In the genomic region with DNA sequence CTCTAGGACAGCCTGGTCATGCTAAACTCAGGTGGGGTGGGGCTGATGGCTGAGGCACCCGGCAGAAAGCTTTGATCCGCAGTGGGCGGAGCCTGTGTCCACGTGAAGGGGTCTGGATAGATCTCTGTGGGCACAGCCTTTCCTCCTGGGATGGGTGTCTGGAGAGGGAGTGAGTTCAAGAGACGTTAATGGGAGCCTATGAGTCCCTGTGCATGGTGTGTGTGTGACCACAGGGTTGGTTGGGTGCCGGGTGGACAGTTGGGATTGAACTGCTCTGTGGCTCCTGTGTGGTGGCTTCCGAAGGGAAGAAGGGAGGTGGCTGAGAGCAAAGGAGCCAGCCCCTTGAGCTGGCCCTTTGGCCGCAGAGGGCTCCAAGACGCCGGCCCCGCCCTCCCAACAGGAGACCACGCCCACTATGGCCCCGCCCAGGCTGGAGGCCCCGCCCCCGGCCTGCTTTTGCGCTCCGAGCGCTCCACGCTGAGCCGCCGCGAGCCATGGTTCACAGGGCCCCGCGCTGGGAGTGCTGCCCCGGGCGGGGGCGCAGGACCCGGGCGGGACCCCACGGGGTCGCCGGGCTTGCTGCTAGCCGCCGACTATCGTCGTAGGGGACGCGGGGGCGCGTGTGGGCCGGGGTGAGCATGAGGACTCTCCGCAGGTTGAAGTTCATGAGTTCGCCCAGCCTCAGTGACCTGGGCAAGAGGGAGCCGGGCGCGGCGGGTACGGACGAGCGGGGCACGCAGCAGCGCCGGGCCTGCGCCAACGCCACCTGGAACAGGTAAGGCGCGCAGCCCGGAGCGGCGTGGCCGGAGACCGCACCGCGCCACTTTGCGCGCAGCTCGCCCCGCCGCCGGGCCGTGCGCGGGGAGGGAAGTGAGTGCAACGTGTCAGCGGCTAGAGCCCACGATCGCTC, we compare ENCODE assay signal across 8 mouse cellular contexts. TPM values are rescaled to one million over a fixed set of nuclear protein-coding genes. Genes with fewer than 3 reads are reported as not detected.
DNase-seq lines count a peak whose midpoint lies in the region; ATAC-seq and TF ChIP-seq lines count a peak whose summit lies in the region.

No protein-coding gene starts in this region.

- DNase-seq in Patski (ENCODE audit: low read depth, low spot score) (no peak), MN1 (ENCODE audit: low spot score) (no peak)
- peak; percentile 46 for DNase-seq in brain, embryonic 14.5 days (ENCODE audit: low read depth)
- DNase-seq in forelimb bud, embryonic 11.5 days (ENCODE audit: low read depth, low spot score) = peak; percentile 67
- peak; percentile 89 for DNase-seq in hindbrain, embryonic 11.5 days (ENCODE audit: low spot score)
- DNase-seq in limb, embryonic 10.5 days (ENCODE audit: low spot score) = peak; percentile 96
- DNase-seq in midbrain, embryonic 10.5 days (ENCODE audit: low spot score) = peak; percentile 92
- DNase-seq in spleen, adult 2 months (ENCODE audit: low read depth in 1 of 2, low spot score in 2 of 2) = peak; percentile 47 to 93

- H3K4me3 ChIP-seq in hindbrain, embryonic 11.5 days (ENCODE audit: low read depth, low read length) = peak overlapping the region; percentile 60
- H3K4me3 ChIP-seq in limb, embryonic 10.5 days = peak overlapping the region; percentile 83
- H3K4me3 ChIP-seq in midbrain, embryonic 10.5 days = peak overlapping the region; percentile 80
- H3K4me3 ChIP-seq in spleen, adult 2 months (ENCODE audit: extremely low read depth, insufficient read depth, insufficient read length) = peak overlapping the region; percentile 78

- no peaks in the 10 kb centered on the region; the same call in 1 of the 2 replicates for H3K4me1 ChIP-seq in hindbrain, embryonic 11.5 days (replicated peaks; ENCODE audit: control insufficient read depth, insufficient read depth, low read length)
- H3K4me1 ChIP-seq in limb, embryonic 10.5 days = peaks cover 71% of the 10 kb centered on the region
- peaks cover 68% of the 10 kb centered on the region for H3K4me1 ChIP-seq in midbrain, embryonic 10.5 days
- H3K4me1 ChIP-seq in spleen, adult 2 months (ENCODE audit: control insufficient read depth, insufficient read depth, insufficient read length) = peaks cover 27% of the 10 kb centered on the region

- peak overlapping the region; percentile 17; the same call in 1 of the 2 replicates for H3K9ac ChIP-seq in hindbrain, embryonic 11.5 days (ENCODE audit: low read depth, low read length)

- H3K27me3 ChIP-seq in Patski = no peaks in the 10 kb centered on the region
- H3K27me3 ChIP-seq in hindbrain, embryonic 11.5 days (ENCODE audit: control insufficient read depth, insufficient read depth, low read length) = peaks cover 2% of the 10 kb centered on the region; the same call in 1 of the 2 replicates
- H3K27me3 ChIP-seq in limb, embryonic 10.5 days (ENCODE audit: low read depth, poor library complexity, severe bottlenecking) = no peaks in the 10 kb centered on the region; the same call in 1 of the 2 replicates
- peaks cover 60% of the 10 kb centered on the region for H3K27me3 ChIP-seq in midbrain, embryonic 10.5 days (ENCODE audit: low read depth, poor library complexity, severe bottlenecking)
- no peaks in the 10 kb centered on the region for H3K27me3 ChIP-seq in spleen, adult 2 months (ENCODE audit: control insufficient read depth, insufficient read depth, low read length)

- H3K36me3 ChIP-seq in hindbrain, embryonic 11.5 days (ENCODE audit: control insufficient read depth, insufficient read depth, low read length) = no peaks in the 10 kb centered on the region
- no peaks in the 10 kb centered on the region for H3K36me3 ChIP-seq in limb, embryonic 10.5 days
- no peaks in the 10 kb centered on the region for H3K36me3 ChIP-seq in midbrain, embryonic 10.5 days
- H3K36me3 ChIP-seq in spleen, adult 2 months (ENCODE audit: control insufficient read depth, insufficient read depth, low read length) = no peaks in the 10 kb centered on the region

- CTCF ChIA-PET in Patski (lab: Charles Lee) = interaction anchor here (0.6 kb wide), 1 partner anchor 30 kb away, joined by 3 read pairs; no protein-coding TSS in a partner anchor

- no peak overlapping the region for H3K27ac ChIP-seq in hindbrain, embryonic 11.5 days (ENCODE audit: low read depth, low read length)
- H3K27ac ChIP-seq in limb, embryonic 10.5 days = peak overlapping the region; percentile 85
- H3K27ac ChIP-seq in midbrain, embryonic 10.5 days (replicated peaks) = peak overlapping the region; percentile 79
- H3K27ac ChIP-seq in spleen, adult 2 months (ENCODE audit: insufficient read depth, low read length) = peak overlapping the region; percentile 87

- no peak for TF ChIP-seq CTCF in Patski (IDR thresholded peaks at IDR 0.05)
- no peak for TF ChIP-seq CTCF in brain, embryonic 14.5 days (IDR thresholded peaks at IDR 0.05; ENCODE audit: borderline replicate concordance, extremely low read depth, insufficient read depth, insufficient read length)
- no peak for TF ChIP-seq CTCF in spleen, adult 2 months (IDR thresholded peaks at IDR 0.05; ENCODE audit: extremely low read depth, insufficient read depth, insufficient read length, insufficient replicate concordance)

- WGBS in hindbrain, embryonic 11.5 days = under 1% methylated on average over 65 of the region's 77 CpGs
- under 1% methylated on average over 77 of the region's 77 CpGs for WGBS in limb, embryonic 10.5 days
- WGBS in midbrain, embryonic 10.5 days = under 1% methylated on average over 74 of the region's 77 CpGs
- WGBS in spleen, adult 2 months = 1% methylated on average over 64 of the region's 77 CpGs

- H3K4me2 ChIP-seq in hindbrain, embryonic 11.5 days (replicated peaks; ENCODE audit: low read depth, low read length) = peak overlapping the region; percentile 99

- POLR2A ChIA-PET in Patski (lab: Charles Lee) = interaction anchor here (0.9 to 1.4 kb wide), 2 partner anchors 11 to 18 kb away, joined by 3 to 4 read pairs; no protein-coding TSS in a partner anchor

- no peaks in the 10 kb centered on the region for H3K9me3 ChIP-seq in hindbrain, embryonic 11.5 days (ENCODE audit: control insufficient read depth, low read length)
- H3K9me3 ChIP-seq in limb, embryonic 10.5 days (replicated peaks) = no peaks in the 10 kb centered on the region
- no peaks in the 10 kb centered on the region for H3K9me3 ChIP-seq in midbrain, embryonic 10.5 days (replicated peaks)

- in situ Hi-C loops in Patski (cut with MboI; ENCODE audit: low pct_unique_long_range_greater_than_20kb) = no loop called here

- ATAC-seq in Patski = peak; percentile 82
- ATAC-seq in hindbrain, embryonic 11.5 days (ENCODE audit: low FRiP score) = peak; percentile 69

- 0 out of 2 replicates have a peak, but pooled peaks have one; percentile 11 for TF ChIP-seq POLR2A in brain, embryonic 14.5 days (IDR thresholded peaks at IDR 0.05; ENCODE audit: borderline replicate concordance, extremely low read depth, insufficient read depth, insufficient read length, poor library complexity, severe bottlenecking)
- peak; percentile 69 for TF ChIP-seq POLR2A in spleen, adult 2 months (IDR thresholded peaks at IDR 0.05; ENCODE audit: low read depth, low read length)

RNA-seq across cellular contexts. Expression of gene Prr5, which starts 11.4 kb away (rescaled TPM):
- 15.6 TPM for polyA plus RNA-seq in Patski (2021)
- 14.2 and 20.9 TPM in 2 replicates for polyA plus RNA-seq in brain, embryonic 14.5 days (2012; rRNA removed)
- polyA plus RNA-seq in hindbrain, embryonic 11.5 days (2014; fragmentation: Nextera tagmentation; extraction: Ambion mirVana) = 12.1 and 13.9 TPM in 2 replicates
- 16.3 and 16.5 TPM in 2 replicates for polyA plus RNA-seq in limb, embryonic 10.5 days (2016; fragmentation: Nextera tagmentation; extraction: Ambion mirVana)
- polyA plus RNA-seq in midbrain, embryonic 10.5 days (2016; fragmentation: Nextera tagmentation; extraction: Ambion mirVana) = 14.7 and 17.1 TPM in 2 replicates
- 54.6 and 77.8 TPM in 2 replicates for polyA plus RNA-seq in spleen, adult 2 months (2012; rRNA removed)

RNA-seq across cellular contexts. Expression of gene Arhgap8, which starts 39.1 kb away (rescaled TPM):
- polyA plus RNA-seq in Patski (2021) = 0.39 TPM
- polyA plus RNA-seq in brain, embryonic 14.5 days (2012; rRNA removed) = 0.44 and 0.81 TPM in 2 replicates
- 2.3 and 2.9 TPM in 2 replicates for polyA plus RNA-seq in hindbrain, embryonic 11.5 days (2014; fragmentation: Nextera tagmentation; extraction: Ambion mirVana)
- 3.5 and 4.1 TPM in 2 replicates for polyA plus RNA-seq in limb, embryonic 10.5 days (2016; fragmentation: Nextera tagmentation; extraction: Ambion mirVana)
- polyA plus RNA-seq in midbrain, embryonic 10.5 days (2016; fragmentation: Nextera tagmentation; extraction: Ambion mirVana) = 1.5 and 1.7 TPM in 2 replicates
- polyA plus RNA-seq in spleen, adult 2 months (2012; rRNA removed) = 0.72 and 1.00 TPM in 2 replicates

Comparison
In these comparisons a context has a peak if more than half of its experiments do, and no peak if none do; other contexts are left out.
1. DNase-seq: peak in brain, embryonic 14.5 days (single experiment), forelimb bud, embryonic 11.5 days (single experiment), hindbrain, embryonic 11.5 days (single experiment), limb, embryonic 10.5 days (single experiment), midbrain, embryonic 10.5 days (single experiment) and spleen, adult 2 months (2 of 2); none in Patski (single experiment) and MN1 (single experiment).
2. Peak in every context shown above with its lines, with median percentiles within 50 percentile points of each other: H3K4me3 ChIP-seq.